ENCODE assay signal across 8 mouse cellular contexts in the genomic region with DNA sequence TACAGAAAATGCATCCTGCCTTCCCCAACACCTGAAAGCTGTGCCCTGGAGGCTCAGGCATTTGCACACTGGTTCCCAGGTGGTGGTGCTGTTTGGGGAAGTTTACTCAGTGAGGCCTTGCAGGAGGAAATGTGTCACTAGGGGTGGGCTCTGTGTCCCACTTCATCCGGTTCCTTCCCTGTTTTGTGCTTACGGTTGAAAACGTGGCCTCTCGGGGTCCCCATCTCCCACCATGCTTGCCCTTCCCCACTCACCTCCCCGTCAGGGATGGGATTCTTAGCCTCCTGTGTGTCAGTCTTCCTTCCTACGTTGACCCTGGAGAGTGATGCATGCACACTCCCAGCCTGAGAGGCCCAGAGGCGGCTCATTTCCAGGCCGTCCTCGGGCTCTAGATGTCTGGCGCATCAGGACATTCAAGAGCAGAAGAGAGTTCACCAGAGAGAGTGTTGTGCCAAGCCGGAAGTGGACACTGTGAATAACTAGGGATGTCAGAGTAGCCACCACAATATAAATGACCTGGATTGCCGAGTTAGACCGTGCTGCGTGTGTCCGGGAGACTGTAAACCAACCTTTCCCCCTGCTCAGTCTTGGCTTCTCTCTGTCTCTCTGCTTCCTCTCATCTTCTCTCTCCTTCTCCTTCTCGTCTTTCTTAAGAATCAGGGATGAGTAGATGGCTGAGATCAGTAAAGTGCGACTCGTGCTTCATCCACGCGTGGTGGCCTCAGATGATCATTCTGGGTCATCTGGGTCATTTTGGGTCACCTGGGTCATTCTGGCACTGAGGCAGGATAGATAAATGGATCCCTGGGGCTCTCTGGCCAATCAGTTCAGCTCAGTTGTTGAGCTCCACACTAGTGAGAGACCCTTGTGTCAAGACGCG. TPM values are rescaled to one million over a fixed set of nuclear protein-coding genes. Genes with fewer than 3 reads are reported as not detected.
DNase-seq lines count a peak whose midpoint lies in the region; ATAC-seq and TF ChIP-seq lines count a peak whose summit lies in the region.

No protein-coding gene starts in this region.

- no peaks in the 10 kb centered on the region for H3K36me3 ChIP-seq in heart, postnatal 0 days (replicated peaks; ENCODE audit: control insufficient read depth, insufficient read depth, low read length)
- no peaks in the 10 kb centered on the region for H3K36me3 ChIP-seq in midbrain, embryonic 12.5 days

- peaks cover 52% of the 10 kb centered on the region for H3K4me1 ChIP-seq in heart, postnatal 0 days (ENCODE audit: control insufficient read depth, insufficient read depth)
- H3K4me1 ChIP-seq in midbrain, embryonic 12.5 days, result peaks cover 64% of the 10 kb centered on the region

- no peak for TF ChIP-seq EP300 in heart, postnatal 0 days (IDR thresholded peaks at IDR 0.05; ENCODE audit: low read depth)

- no peak overlapping the region for H3K9ac ChIP-seq in heart, postnatal 0 days (replicated peaks; ENCODE audit: low read depth, low read length)
- H3K9ac ChIP-seq in midbrain, embryonic 12.5 days (replicated peaks), result no peak overlapping the region

- H3K27me3 ChIP-seq in heart, postnatal 0 days (ENCODE audit: control insufficient read depth, insufficient read depth, low read length), result no peaks in the 10 kb centered on the region
- H3K27me3 ChIP-seq in midbrain, embryonic 12.5 days, result no peaks in the 10 kb centered on the region

- peak overlapping the region; percentile 52 for H3K27ac ChIP-seq in heart, postnatal 0 days (ENCODE audit: low read depth)
- H3K27ac ChIP-seq in midbrain, embryonic 12.5 days (replicated peaks), result no peak overlapping the region

- DNase-seq in cerebellum, adult 9-11 months, result peak; percentile 29
- peak; percentile 68 to 69 for DNase-seq in B cell, adult 2 months
- DNase-seq in heart, postnatal 0 days (ENCODE audit: low spot score), result no peak
- DNase-seq in spleen, postnatal 14 days (ENCODE audit: low spot score in 2 of 2), result no peak
- no peak for DNase-seq in gastrocnemius, postnatal 10 days

- 61% methylated on average over 22 of the region's 22 CpGs for WGBS in heart, postnatal 0 days
- WGBS in midbrain, embryonic 12.5 days, result 78% methylated on average over 22 of the region's 22 CpGs

- H3K4me3 ChIP-seq in heart, postnatal 0 days (ENCODE audit: low read depth, low read length), result no peak overlapping the region
- H3K4me3 ChIP-seq in midbrain, embryonic 12.5 days, result no peak overlapping the region

- no peaks in the 10 kb centered on the region for H3K9me3 ChIP-seq in heart, postnatal 0 days (replicated peaks; ENCODE audit: control insufficient read depth, low read length)
- H3K9me3 ChIP-seq in midbrain, embryonic 12.5 days, result no peaks in the 10 kb centered on the region

- peak overlapping the region; percentile 28; the same call in 1 of the 2 replicates for H3K4me2 ChIP-seq in heart, postnatal 0 days (ENCODE audit: low read depth, low read length)
- H3K4me2 ChIP-seq in midbrain, embryonic 12.5 days (replicated peaks), result peak overlapping the region; percentile 21

- TF ChIP-seq CTCF in heart, postnatal 0 days (IDR thresholded peaks at IDR 0.05; ENCODE audit: low read depth), result no peak; the same call in 1 of the 2 replicates

- ATAC-seq in cerebellum, adult (ENCODE audit: insufficient number of reproducible peaks, low FRiP score, low TSS enrichment), result no peak
- no peak for ATAC-seq in heart, postnatal 0 days (ENCODE audit: insufficient read depth, low read depth)
- no peak for ATAC-seq in midbrain, embryonic 12.5 days (ENCODE audit: low FRiP score, low read depth)
- no peak for ATAC-seq in erythroid progenitor cell, adult 5-6 weeks (replicated peaks; ENCODE audit: low FRiP score, poor library complexity, severe bottlenecking)

RNA-seq across cellular contexts. Expression of a gene that starts 4.0 kb away (rescaled TPM):
- 113 and 120 TPM in 2 replicates for total RNA-seq in heart, postnatal 0 days (2014; rRNA removed; ENCODE audit: low replicate concordance)
- 53.5 and 59.3 TPM in 2 replicates for polyA plus RNA-seq in heart, postnatal 0 days (2015; fragmentation: Nextera tagmentation; extraction: Ambion mirVana)
- 38.0 and 42.2 TPM in 2 replicates for polyA plus RNA-seq in midbrain, embryonic 12.5 days (2016; fragmentation: Nextera tagmentation; extraction: Ambion mirVana)
- 13.4 and 14.4 TPM in 2 replicates for total RNA-seq in erythroid progenitor cell, adult 5-6 weeks (2015; ENCODE audit: low replicate concordance)
- 5.8 and 7.2 TPM in 2 replicates for total RNA-seq in erythroid progenitor cell, adult 5-6 weeks (2017; ENCODE audit: low replicate concordance)
- 100 to 1,000 TPM; 203 to 207 TPM for total RNA-seq in gastrocnemius, postnatal 10 days (2021)

RNA-seq across cellular contexts. Expression of a gene that starts 24.3 kb away (rescaled TPM):
- 1.3 and 1.5 TPM in 2 replicates for total RNA-seq in heart, postnatal 0 days (2014; rRNA removed; ENCODE audit: low replicate concordance)
- 64.3 and 66.7 TPM in 2 replicates for polyA plus RNA-seq in heart, postnatal 0 days (2015; fragmentation: Nextera tagmentation; extraction: Ambion mirVana)
- polyA plus RNA-seq in midbrain, embryonic 12.5 days (2016; fragmentation: Nextera tagmentation; extraction: Ambion mirVana), result 193 and 218 TPM in 2 replicates
- total RNA-seq in erythroid progenitor cell, adult 5-6 weeks (2015; ENCODE audit: low replicate concordance), result 2.5 TPM in 1 of 2 replicates, not detected in the other
- 3.1 TPM in 1 of 2 replicates, not detected in the other for total RNA-seq in erythroid progenitor cell, adult 5-6 weeks (2017; ENCODE audit: low replicate concordance)
- total RNA-seq in gastrocnemius, postnatal 10 days (2021), result under 1 TPM; 0.80 to 0.97 TPM

Comparison
In these comparisons a context has a peak if more than half of its experiments do, and no peak if none do; other contexts are left out.
1. DNase-seq: peak in cerebellum, adult 9-11 months (single experiment) and B cell, adult 2 months (2 of 2); none in heart, postnatal 0 days (single experiment), spleen, postnatal 14 days (0 of 2) and gastrocnemius, postnatal 10 days (single experiment).